Mouse (Mus musculus): ENCODE results near the gene Dock2.
A peak's percentile ranks its signal among the peaks of the same experiment; 100 is the strongest.

The Dock2 gene

DNA sequence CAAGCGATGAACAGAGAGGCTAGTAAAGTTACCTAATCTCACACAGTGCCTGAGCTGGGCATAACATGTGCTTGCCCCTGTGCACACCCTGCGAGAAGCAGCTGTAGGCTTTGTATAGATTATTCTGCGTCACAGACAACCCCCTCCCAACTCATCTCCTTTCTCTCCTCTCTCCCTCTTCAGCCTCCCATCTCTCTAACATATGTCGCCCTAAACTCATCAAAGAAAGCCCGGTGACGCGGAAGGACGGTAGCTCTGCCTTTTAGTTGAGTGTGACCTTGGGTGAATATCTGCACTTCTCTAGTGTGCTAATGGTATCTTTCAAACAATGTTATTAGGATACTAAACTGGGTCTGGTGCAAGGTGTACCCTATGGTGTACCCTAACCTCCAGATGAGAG lies 13.7 kb downstream of the Dock2 start:
- DNase-seq (ENCODE audit: low read depth, low spot score) = no peak

DNA sequence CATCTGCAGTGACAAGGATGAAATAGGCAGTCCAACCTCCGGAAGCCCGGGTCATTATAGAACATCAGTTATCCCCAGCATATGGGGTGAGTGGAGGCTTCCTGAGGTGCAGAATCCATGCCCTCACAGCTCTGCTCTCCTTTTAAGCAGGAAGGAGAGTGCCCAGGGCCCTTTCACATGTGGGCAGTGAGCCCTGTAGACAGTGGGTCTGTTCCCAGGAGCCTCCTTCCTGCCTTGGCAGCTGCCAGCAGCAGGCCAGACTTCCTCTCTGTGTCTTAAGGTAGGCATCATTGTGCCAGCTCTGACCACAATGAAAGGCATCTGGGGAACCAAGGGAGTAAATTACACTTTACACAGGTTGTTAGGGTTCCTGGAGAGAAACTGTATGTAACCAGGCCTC lies 14.3 kb downstream of the Dock2 start:
- DNase-seq (ENCODE audit: low read depth, low spot score) = no peak

DNA sequence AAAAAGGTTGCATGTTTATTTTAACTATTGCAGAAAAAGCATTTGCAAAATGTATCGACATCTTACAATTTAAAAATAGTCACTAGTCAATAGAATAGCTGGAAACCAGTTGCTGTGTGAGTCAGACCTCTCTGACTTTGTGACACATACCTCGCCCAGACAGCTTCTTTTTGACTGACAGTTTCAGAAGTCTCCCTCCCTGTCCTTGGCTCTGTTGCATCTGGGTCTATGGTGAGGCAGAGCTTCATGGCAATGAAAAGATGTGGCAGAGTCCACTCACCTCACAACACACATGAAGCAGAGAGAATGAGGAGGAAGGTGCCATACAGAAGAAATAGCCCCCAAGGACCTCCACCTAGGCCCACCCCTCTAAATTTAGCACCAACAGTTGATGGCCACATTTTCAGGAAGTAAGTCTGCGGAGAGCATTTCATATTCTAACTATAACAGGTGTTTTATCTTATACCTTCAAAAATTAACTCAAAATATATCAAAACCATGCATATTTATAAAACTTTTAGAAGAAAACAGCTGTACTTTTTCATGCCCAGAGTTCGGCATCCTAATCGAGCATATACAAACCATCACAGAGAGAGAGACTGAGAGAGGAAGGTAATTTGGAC lies 19.8 kb downstream of the Dock2 start:
- DNase-seq (ENCODE audit: low read depth, low spot score) = no peak

DNA sequence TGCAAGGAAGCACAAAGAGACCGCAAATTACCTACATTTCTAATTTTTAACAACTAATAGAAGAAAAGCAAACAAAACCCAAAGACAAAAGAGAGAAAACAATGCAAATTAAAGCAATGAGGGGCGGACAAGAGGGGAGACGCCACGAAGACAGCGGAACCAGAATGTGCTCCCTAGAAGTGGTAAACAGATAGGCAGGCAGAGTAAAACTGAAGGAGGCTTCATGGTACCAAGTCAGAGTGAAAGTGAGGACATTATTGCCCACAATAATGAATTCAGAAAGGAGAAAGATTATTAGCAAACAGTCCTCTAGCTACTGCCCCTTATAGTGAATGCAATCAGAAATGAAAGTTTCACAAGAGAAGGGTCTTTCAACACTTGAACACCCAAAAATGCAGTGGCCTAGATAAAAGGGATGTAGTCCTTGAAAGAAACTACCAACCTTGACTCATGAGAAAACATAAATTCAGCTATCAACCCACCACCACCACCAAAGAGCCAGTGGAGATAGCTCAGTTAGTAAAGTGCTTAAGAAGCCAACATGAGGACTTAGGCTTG lies 21.0 kb downstream of the Dock2 start:
- no peak for DNase-seq (ENCODE audit: low read depth, low spot score)

DNA sequence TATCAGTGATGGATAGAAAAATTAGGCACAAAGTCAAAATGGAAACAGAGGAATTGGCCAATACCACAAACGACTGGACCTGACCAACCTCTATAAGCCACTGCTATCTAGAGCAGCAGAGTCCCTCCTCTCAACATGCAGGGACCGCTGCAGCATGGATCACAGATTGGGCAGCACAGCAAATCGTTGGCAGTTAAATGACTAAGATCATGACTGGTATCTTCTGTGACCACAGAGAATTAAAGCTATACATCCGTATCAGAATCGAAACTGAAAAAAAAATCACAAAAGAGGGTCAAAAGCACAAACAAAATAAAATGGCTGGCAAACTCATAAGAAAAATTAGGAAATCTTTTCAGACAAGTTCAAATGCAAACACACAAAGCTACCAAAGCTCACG lies 21.6 kb downstream of the Dock2 start:
- DNase-seq (ENCODE audit: low read depth, low spot score) = no peak

DNA sequence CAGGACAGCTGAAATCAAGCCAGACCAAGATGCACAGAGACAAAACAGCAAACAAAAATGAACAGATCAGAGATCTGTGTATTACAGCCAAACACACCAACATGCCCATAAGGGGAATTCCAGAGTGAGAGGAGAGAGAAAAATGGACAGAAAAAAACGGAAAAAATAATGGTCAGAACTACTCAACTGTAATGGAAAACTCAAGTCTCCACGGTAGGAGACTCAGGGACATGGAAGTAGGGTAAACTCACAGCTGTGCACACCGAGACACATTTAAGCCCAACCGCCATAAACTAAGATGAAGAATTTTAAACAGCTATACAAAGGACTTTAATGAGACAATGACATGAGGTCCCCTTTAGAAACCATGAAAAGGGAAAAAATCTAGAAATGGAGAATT lies 24.1 kb downstream of the Dock2 start:
- DNase-seq (ENCODE audit: low read depth, low spot score) = no peak

DNA sequence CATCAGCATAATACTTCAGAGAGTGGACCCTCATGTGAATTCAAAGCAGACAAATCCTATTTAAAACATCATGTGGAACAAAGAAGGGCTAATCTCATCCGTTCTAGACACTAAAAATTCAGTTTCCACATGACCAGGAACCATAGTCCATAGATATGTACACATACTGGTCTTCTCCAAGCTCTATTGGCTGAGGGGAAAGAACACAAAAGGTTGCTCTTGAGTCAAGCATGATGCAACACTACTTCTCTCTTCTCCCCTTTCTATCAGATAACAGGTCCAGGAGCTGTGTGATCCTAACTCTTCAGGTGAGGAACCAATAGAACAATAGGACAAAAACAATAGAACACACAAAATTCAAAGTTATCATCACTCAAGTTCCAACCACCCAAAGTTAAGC lies 42.6 kb downstream of the Dock2 start:
- DNase-seq (ENCODE audit: low read depth, low spot score) = no peak

DNA sequence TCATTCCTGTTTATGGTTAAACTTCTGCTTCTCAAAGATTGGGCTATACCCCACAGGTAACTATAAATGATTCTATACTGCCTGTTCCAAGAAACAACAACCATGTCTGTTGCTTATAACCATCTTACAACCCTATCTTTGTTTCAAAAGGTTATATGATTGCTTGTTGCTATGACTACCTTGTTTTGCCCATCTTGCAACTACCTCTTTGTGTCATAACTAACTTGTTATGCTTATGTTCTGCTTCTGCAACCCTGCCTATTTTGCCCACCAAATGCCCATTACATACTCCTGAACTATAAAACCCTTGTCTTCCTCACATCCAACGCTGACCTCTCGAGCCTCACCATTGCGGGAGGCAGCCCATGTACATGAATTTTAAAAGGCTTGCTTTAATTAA lies 43.9 kb downstream of the Dock2 start:
- DNase-seq (ENCODE audit: low read depth, low spot score) = no peak

DNA sequence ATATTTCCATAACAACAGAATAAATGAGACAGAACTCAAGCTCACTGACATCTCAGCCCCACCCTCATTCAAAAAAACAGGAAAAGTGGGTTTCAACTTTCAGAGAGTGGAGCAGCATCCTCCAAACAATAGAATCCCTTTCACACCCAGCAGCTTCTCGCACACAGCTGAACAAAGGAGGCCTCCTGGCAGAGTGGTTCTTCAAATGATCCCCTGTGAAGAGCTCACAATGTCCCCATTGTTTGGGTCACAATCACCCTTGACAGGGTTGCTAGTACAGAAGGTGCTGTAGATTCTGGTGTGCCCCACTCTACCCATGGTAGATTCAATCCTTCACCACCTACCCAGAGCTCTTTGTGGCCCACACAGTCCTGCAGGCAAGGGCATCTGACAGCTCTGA lies 44.7 kb downstream of the Dock2 start:
- DNase-seq (ENCODE audit: low read depth, low spot score) = peak; percentile 72

DNA sequence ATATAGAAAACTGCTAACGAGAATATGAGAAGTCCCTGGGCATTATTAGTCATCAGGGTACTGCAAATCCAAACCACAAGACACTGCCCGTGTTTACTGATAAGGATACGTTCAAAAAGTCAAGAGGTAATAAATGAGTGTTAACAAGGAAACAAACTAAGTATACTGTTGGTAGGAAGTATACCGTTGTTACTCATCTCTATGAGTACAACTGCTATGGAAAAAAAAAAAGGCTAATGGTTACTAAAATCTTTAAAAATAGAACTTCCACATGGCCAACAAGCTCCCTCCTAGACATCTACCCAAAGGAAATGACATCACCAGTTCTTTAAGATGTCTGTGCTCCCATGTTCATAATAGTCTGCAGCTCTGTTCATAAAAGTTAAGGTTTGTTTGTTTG lies 46.5 kb downstream of the Dock2 start:
- no peak for DNase-seq (ENCODE audit: low read depth, low spot score)

DNA sequence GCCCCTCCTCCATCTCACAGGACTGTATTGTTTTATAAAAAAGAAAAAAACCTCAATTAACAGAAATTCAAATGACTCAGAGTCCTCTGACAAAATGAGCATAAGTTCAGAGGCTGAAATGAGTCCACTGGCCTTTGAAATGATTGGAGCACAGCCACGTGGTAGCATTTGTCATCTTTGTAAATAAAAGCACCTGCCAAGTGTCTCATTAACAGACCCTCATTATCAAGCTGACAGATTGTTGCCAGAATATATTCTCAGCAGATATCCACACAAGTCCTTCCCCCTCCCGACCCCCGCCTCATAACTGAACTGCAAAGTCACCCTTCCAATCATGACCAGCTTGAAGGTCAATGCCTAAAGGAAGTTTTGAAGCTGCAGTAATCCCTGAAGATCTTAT lies 49.7 kb downstream of the Dock2 start:
- no peak for DNase-seq (ENCODE audit: low read depth, low spot score)

DNA sequence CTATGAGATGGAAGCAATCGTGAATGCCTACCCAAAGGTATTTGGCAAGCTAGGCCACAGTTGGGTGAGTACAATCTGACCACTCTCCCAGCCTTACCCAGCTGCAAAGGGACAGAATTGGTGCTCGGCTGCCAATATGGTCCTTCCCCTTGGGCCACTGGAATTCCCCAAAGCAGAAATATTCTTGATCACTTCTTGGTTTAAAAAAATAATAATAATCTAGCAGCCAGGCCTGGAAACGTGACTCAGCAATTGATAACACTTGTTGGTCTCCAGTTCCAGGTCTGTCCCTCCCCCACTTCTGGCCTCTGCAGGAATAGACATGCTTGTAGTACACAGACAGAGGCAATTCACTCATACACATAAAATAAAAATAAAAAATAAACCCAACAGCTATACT lies 56.2 kb downstream of the Dock2 start:
- DNase-seq (ENCODE audit: low read depth, low spot score) = no peak

DNA sequence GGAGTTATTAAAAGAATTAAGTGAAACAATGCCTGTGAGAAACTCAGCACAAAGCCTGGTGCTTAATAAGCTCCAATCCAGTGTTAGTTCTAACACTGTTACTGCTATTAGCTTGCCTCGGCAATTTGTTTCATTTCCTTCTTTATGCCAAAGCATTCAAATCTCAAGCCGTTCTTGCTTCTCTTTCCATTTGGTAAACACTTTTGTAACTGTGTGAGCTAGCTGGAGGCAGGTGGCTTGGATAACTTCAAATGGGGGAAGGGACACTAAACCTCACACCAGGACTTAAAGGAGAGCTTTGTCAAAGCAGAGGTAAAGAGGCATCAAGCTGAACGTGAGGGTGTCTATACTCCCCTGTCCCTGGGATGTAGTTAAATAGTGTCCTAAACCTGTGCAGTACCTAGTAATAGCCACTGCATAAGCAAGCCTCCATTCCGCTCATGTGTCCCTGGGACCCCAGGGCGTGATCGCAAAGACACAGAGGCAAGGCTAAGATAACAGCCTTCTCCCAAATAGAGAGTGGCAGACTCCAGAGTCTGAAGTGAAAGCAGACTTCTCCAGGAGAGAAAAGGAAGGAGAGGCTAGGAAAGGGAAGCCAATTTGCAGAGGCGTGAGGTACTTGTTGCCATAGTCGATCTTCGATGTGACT lies 56.9 kb downstream of the Dock2 start:
- DNase-seq (ENCODE audit: low read depth, low spot score) = no peak

DNA sequence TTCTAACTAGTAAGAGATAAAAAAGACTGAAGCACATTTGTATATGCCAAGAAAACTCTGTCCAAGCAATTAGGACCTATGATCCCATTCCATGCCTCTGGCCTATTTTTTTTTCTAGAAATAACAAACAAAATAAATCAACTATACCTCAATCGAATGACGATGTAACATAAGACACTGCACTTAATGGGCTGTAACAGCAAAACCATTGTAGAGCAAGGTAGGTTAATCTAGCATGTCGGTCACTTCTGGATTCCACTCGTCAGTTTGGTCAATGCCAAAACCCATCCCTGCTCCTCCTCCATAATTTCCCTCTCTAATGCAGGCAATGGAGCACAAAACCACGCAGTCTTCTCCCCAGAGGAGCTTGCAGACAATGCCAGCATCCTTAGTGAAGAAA lies 70.3 kb downstream of the Dock2 start:
- DNase-seq (ENCODE audit: low read depth, low spot score) = no peak

DNA sequence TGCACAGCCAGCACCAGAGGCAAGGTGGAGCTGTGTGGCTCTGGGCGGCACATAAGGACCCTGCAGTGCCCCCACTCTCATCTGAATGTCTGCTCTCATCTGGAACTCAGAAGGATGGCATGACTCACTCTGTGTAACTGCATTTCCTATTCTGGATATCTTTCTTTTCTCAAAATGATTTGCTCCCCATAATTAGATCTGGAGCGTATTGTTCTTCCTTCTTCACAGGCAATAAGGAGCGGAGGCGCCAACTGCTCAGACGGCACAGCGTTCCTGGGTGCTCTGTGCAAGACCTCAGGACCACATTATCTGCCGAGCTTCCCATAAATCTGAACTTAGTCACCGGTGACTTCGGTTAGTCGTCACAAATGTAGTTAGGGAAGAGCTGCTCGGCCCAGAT lies 75.4 kb downstream of the Dock2 start:
- peak; percentile 54 for DNase-seq (ENCODE audit: low read depth, low spot score)

DNA sequence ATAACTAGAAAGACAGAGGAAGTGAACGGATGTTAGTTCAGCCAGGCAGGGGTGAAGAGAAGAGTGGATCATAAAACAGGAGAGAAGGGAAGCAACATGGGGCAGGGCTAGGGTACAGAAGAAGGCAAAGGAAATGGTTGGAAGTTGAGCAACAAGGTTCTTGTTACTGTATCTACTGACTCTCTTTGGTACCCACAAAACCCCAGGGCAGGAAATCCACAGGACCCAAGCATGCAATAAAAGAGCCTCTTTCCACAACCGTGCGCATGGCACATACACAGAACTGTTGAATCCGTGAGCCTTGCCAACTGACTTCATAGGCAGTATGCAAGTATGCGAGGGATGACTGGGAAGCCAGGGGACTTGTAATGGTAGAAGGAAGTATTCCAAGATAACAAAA lies 76.3 kb downstream of the Dock2 start:
- DNase-seq (ENCODE audit: low read depth, low spot score) = no peak

DNA sequence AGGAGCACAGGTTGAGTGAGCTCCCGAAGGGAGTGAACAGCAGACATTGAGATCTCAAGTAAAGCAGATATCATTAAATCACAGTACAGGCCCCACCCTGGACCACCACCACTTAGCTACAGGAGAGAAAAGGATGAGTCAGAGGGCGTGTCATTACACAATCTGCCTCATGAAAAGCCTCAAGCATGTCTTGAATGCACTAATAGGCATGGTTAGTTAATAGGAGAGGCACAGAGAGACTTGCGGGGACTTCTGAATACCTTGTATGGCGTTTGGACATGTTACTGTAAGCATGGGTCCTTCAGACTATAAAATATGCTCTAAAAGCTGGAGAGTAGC lies 78.6 kb downstream of the Dock2 start:
- no peak for DNase-seq (ENCODE audit: low read depth, low spot score)

DNA sequence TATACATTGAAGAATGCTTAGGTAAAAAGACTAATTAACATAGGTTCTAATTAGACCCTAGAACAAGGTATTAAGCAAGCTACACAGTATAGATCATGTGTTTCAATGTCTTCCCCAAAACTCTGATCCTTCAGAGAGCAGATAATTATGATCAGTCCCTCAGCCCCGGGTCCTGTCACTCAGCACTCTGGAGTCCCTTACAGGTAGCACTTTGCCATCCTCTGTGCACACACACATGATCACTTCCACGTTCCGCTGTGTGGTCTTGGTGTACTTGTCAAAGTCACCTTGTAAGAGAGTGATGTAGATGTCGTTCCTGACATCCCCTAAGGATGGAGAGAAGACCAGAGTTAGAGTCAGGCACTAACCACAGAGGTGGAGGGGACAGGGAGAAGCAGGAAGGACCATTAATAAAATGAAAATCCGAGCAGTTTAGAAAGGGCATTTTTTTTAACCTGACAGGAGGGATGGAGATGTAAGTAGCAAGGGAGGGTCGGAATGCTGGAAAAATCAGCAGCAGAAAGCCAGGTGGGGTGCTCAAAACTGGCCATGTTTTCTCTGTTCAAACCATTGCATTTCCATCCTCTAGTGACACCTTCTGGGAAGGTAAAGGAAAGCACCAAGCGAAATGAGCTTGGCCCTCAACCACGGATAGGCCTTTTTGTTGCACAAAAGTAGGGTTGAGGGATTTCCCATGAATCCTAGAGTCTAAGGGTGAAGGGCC lies 79.1 kb downstream of the Dock2 start:
- DNase-seq (ENCODE audit: low read depth, low spot score) = no peak

DNA sequence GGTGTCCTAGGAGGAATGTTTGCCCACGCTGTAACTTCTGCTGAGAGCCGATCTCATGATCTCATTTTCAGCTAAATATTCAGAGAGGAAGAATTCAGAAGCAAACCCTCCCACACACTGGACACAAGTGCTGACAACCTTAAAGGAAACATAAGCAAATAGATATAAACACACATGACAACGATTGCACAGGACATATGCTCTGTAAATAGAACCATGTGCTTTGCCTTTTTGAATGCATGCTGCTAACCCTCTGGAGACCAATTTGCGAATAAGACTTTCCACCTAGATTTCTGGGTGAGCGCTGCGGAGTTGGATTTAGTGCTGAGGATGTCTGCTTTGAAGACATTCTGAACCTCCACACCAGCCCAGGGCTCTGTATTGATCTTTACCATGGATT lies 79.8 kb downstream of the Dock2 start:
- DNase-seq (ENCODE audit: low read depth, low spot score) = no peak

DNA sequence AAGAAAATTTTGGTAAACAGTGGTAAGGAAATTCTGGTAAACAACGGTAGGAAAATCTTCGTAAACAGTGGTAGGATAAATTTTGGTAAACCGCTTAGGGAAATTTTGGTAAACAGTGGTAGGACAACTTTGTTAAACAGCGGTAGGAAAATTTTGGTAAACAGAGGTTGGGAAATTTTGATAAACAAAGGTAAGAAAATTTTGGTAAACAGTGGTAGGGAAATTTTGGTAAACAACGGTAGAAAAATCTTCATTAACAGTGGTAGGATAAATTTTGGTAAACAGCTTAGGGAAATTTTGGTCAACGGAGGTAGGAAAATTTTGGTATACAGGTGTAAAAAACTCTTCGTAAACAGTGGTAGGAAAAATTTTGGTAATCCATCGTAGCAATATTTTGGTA lies 101.9 kb downstream of the Dock2 start:
- DNase-seq (ENCODE audit: low read depth, low spot score) = no peak

DNA sequence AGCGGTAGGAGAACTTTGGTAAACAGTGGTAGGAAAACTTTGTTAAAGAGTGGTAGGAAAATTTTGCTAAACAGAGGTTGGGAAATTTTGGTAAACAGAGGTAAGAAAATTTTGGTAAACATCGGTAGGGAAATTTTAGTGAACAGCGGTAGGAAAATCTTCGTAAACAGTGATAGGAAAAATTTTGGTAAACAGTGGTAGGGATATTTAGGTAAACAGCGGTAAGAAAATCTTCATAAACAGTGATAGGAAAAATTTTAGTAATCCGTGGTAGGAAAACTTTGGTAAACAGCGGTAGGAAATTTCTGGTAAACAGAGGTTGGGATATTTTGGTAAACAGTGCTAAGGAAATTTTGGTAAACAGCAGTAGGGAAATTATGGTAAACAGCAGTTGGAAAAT lies 239.1 kb downstream of the Dock2 start:
- no peak for DNase-seq (ENCODE audit: low read depth, low spot score)

DNA sequence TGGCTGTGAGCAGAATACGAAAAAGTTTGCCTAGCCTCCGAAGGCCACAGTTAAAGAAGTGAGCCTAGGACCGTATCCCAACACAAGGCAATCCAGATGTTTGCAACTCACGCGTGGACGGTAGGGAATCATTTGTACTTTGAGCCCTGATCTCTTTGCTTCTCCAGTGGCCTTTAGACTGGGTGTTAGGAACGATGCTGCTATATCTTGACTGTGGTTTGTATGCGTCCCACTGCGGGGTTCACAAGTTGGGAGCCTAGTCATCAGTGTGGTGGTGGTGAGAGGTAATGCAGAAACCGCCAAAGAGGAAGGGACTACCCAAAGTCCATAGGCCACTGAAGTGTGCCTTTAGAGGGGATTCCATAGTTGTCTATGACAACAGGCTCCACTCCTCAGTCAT lies 251.6 kb downstream of the Dock2 start:
- DNase-seq (ENCODE audit: low read depth, low spot score) = no peak

DNA sequence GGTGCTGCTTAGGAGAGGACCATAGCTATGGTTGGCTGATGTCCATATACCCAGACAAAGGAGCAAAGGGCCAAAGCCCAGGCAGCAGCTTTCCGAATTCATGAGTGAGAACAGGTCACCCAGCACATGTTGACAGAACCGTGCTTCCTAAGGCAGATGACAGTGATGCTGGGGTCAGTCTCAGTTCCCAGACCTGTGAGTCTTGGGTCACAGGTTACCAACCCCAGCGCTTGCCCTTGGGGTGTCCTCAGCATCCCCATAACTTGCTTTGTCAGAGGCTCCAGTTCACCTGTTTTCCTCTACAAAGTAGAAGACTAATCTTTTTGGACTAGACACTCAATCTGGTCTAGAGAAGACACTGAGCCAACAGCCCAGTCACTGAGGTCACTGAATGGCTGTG lies 252.7 kb downstream of the Dock2 start:
- no peak for DNase-seq (ENCODE audit: low read depth, low spot score)

Data from telencephalon, adult 2 months (tissue).